8 mouse cellular contexts compared by ENCODE assay signal in the genomic region with DNA sequence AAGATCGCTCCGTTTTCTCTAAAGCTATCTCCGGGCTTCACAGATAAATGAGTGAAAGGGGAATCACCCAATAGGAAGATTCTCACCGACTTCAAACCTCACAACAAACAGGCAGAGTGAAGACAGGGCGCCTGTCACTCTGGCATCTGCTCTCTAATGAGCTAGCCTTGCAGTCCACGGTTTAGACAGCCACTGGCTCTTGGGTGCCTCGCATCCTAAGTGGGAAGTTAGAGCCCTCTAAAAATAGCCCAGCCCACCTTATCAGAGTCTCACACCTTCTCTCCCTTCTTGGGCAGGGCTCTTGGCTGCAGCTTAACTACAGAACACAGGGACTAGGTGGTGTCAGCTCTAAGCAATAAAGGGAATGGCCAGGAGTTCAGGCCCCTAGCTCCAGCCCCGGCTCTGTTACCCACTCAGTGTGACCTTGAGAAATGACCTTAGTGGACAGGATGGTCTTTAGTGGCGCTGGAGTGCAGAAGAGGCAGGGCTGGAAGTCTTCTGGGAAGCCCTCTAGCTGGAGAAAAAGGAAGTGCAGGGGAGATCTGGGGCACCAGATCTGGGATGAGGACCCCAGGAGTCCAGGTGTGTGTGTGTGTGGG. TPM values are rescaled to one million over a fixed set of nuclear protein-coding genes. Genes with fewer than 3 reads are reported as not detected.
DNase-seq lines count a peak whose midpoint lies in the region; ATAC-seq and TF ChIP-seq lines count a peak whose summit lies in the region.

No protein-coding gene starts in this region.

- H3K9ac ChIP-seq in forebrain, postnatal 0 days = no peak overlapping the region
- no peak overlapping the region for H3K9ac ChIP-seq in forebrain, embryonic 12.5 days
- peak overlapping the region; percentile 82 for H3K9ac ChIP-seq in heart, embryonic 11.5 days (ENCODE audit: low read depth, low read length)

- H3K4me2 ChIP-seq in forebrain, postnatal 0 days (ENCODE audit: low read depth) = no peak overlapping the region
- H3K4me2 ChIP-seq in forebrain, embryonic 12.5 days = no peak overlapping the region
- H3K4me2 ChIP-seq in heart, embryonic 11.5 days = peak overlapping the region; percentile 79

- H3K4me1 ChIP-seq in forebrain, postnatal 0 days (ENCODE audit: insufficient read depth) = no peaks in the 10 kb centered on the region
- H3K4me1 ChIP-seq in forebrain, embryonic 12.5 days = peaks cover 33% of the 10 kb centered on the region
- H3K4me1 ChIP-seq in heart, embryonic 11.5 days (ENCODE audit: control insufficient read depth, insufficient read depth, low read length) = peaks cover 55% of the 10 kb centered on the region

- H3K36me3 ChIP-seq in forebrain, postnatal 0 days (ENCODE audit: insufficient read depth) = no peaks in the 10 kb centered on the region
- H3K36me3 ChIP-seq in forebrain, embryonic 12.5 days (replicated peaks) = no peaks in the 10 kb centered on the region
- no peaks in the 10 kb centered on the region for H3K36me3 ChIP-seq in heart, embryonic 11.5 days (ENCODE audit: control insufficient read depth, insufficient read depth, low read length)

- H3K27me3 ChIP-seq in forebrain, postnatal 0 days (ENCODE audit: insufficient read depth, low read length) = peaks cover 27% of the 10 kb centered on the region
- H3K27me3 ChIP-seq in forebrain, embryonic 12.5 days = peaks cover 50% of the 10 kb centered on the region
- peaks cover 20% of the 10 kb centered on the region; the same call in 1 of the 2 replicates for H3K27me3 ChIP-seq in heart, embryonic 11.5 days (ENCODE audit: control insufficient read depth, insufficient read depth, low read length)

- H3K27ac ChIP-seq in forebrain, postnatal 0 days (ENCODE audit: low read depth, low read length) = no peak overlapping the region
- H3K27ac ChIP-seq in forebrain, embryonic 12.5 days = no peak overlapping the region
- peak overlapping the region; percentile 100 for H3K27ac ChIP-seq in heart, embryonic 11.5 days (ENCODE audit: low read depth, low read length)

- WGBS in forebrain, postnatal 0 days = 24% methylated on average over 9 of the region's 9 CpGs
- 19% methylated on average over 9 of the region's 9 CpGs for WGBS in forebrain, embryonic 12.5 days
- 7% methylated on average over 9 of the region's 9 CpGs for WGBS in heart, embryonic 11.5 days (ENCODE audit: insufficient replicate concordance)

- H3K4me3 ChIP-seq in forebrain, postnatal 0 days (ENCODE audit: low read depth, low read length) = no peak overlapping the region
- H3K4me3 ChIP-seq in forebrain, embryonic 12.5 days (replicated peaks) = no peak overlapping the region
- peak overlapping the region; percentile 85 for H3K4me3 ChIP-seq in heart, embryonic 11.5 days (ENCODE audit: low read depth, low read length)

- TF ChIP-seq CTCF in forebrain, postnatal 0 days (IDR thresholded peaks at IDR 0.05; ENCODE audit: low read depth) = peak; percentile 64

- no peaks in the 10 kb centered on the region for H3K9me3 ChIP-seq in forebrain, postnatal 0 days (ENCODE audit: low read length)
- no peaks in the 10 kb centered on the region for H3K9me3 ChIP-seq in forebrain, embryonic 12.5 days
- H3K9me3 ChIP-seq in heart, embryonic 11.5 days (replicated peaks; ENCODE audit: control insufficient read depth, low read length) = no peaks in the 10 kb centered on the region

- ATAC-seq in forebrain, postnatal 0 days = no peak
- ATAC-seq in forebrain, embryonic 12.5 days (ENCODE audit: low FRiP score) = no peak
- ATAC-seq in heart, embryonic 11.5 days (replicated peaks; ENCODE audit: insufficient number of reproducible peaks, low FRiP score, low TSS enrichment) = peak; percentile 82

- no peak for DNase-seq in forebrain, postnatal 0 days
- DNase-seq in thymus, postnatal 4 days = peak; percentile 17
- DNase-seq in thymus, postnatal 0 days (ENCODE audit: low spot score) = no peak
- peak; percentile 87 for DNase-seq in liver
- DNase-seq in spleen, postnatal 14 days (ENCODE audit: low spot score in 2 of 2) = peak; percentile 41 to 70
- no peak for DNase-seq in urinary bladder, postnatal 36 days (ENCODE audit: low spot score in 2 of 2)

RNA-seq across cellular contexts. Expression of gene Tmod1, which starts 2.0 kb away (rescaled TPM):
- 0.92 and 1.0 TPM in 2 replicates for total RNA-seq in forebrain, postnatal 0 days (2014; rRNA removed)
- polyA plus RNA-seq in forebrain, postnatal 0 days (2015; fragmentation: Nextera tagmentation; extraction: Ambion mirVana) = 1.7 and 1.8 TPM in 2 replicates
- 0.67 and 1.1 TPM in 2 replicates for polyA plus RNA-seq in forebrain, embryonic 12.5 days (2016; fragmentation: Nextera tagmentation; extraction: Ambion mirVana)
- 0.98 and 1.8 TPM in 2 replicates for polyA plus RNA-seq in thymus, postnatal 0 days (2015; fragmentation: Nextera tagmentation; extraction: Ambion mirVana)
- polyA plus RNA-seq in heart, embryonic 11.5 days (2014; fragmentation: Nextera tagmentation; extraction: Ambion mirVana) = 203 and 215 TPM in 2 replicates

Comparison
In these comparisons a context has a peak if more than half of its experiments do, and no peak if none do; other contexts are left out.
1. DNase-seq: peak in thymus, postnatal 4 days (single experiment), liver (single experiment) and spleen, postnatal 14 days (2 of 2); none in forebrain, postnatal 0 days (single experiment), thymus, postnatal 0 days (single experiment) and urinary bladder, postnatal 36 days (0 of 2).
2. RNA of gene Tmod1, which starts 2.0 kb away (polyA plus RNA-seq): 203 to 215 TPM in heart, embryonic 11.5 days; 0.98 to 1.8 TPM in thymus, postnatal 0 days, 1.7 to 1.8 TPM in forebrain, postnatal 0 days and 0.67 to 1.1 TPM in forebrain, embryonic 12.5 days; every median in the first group is over 10 times any median in the second.